Mouse (Mus musculus) neural tube, embryonic 13.5 days (tissue): ENCODE results near the gene Pou3f3. TPM values are rescaled to one million over a fixed set of nuclear protein-coding genes. Genes with fewer than 3 reads are reported as not detected.

ENCODE experiments used
- ATAC-seq: fragments of 200-750 bp; cut with Nextera tagmentation; 2 replicates; pipeline ENCODE4 v1.8.0; 2017; ENCODE audit warnings: low read depth, mild to moderate bottlenecking, moderate TSS enrichment, moderate library complexity
- H3K27ac ChIP-seq: fragments of 300-500 bp; sonication (generic); replicated peaks from 2 replicates; pipeline ENCODE4 v1.5.1; 2015; ENCODE audit warnings: moderate library complexity, mild to moderate bottlenecking, inconsistent platforms
- H3K27me3 ChIP-seq: fragments of 300-500 bp; sonication (generic); 2 replicates; pipeline ENCODE4 v1.6.1; 2015; ENCODE audit warnings: mild to moderate bottlenecking, inconsistent platforms
- H3K36me3 ChIP-seq: fragments of 300-500 bp; sonication (generic); 2 replicates; pipeline ENCODE4 v1.6.1; 2015; ENCODE audit warnings: mild to moderate bottlenecking, inconsistent platforms
- H3K4me1 ChIP-seq: fragments of 300-500 bp; sonication (generic); replicated peaks from 2 replicates; pipeline ENCODE4 v1.6.1; 2015; ENCODE audit warnings: inconsistent platforms
- H3K4me2 ChIP-seq: fragments of 300-500 bp; sonication (generic); 2 replicates; pipeline ENCODE4 v1.6.1; 2015; ENCODE audit warnings: inconsistent platforms, mild to moderate bottlenecking, moderate library complexity
- H3K4me3 ChIP-seq: fragments of 300-500 bp; sonication (generic); 2 replicates; pipeline ENCODE4 v1.5.1; 2015; ENCODE audit warnings: mild to moderate bottlenecking, inconsistent platforms
- H3K9ac ChIP-seq: fragments of 300-500 bp; sonication (generic); 2 replicates; pipeline ENCODE4 v1.6.1; 2015; ENCODE audit warnings: moderate library complexity, mild to moderate bottlenecking, inconsistent platforms
- H3K9me3 ChIP-seq: fragments of 300-500 bp; sonication (generic); 2 replicates; pipeline ENCODE4 v1.6.1; 2016; ENCODE audit warnings: inconsistent platforms
- WGBS: fragments of 180-500 bp; shearing (Covaris S2); methylation state at CpG from one replicate; pipeline ENCODE4 v1.1.7; 2015; 5-methylcytosine and 5-hydroxymethylcytosine counted together
- polyA plus RNA-seq: library from polyadenylated mRNA; unstranded; fragments of >200 nt; fragmentation: Nextera tagmentation; extraction: Ambion mirVana; gene quantifications from 2 replicates; pipeline ENCODE4 v1.2.1, GENCODE M21; 2015

Gene Pou3f3
- polyA plus RNA-seq, 1 experiment from 2014 or later = 10.5 TPM

GRCm38 (mm10) chr1:42697321-42697755, 1.8 kb downstream of the Pou3f3 start:
- Histone ChIP-seq H3K27me3 (no peaks in the 10 kb centered on the region), H3K36me3 (0 out of 2 replicates have a peak, but pooled peaks cover 8% of the 10 kb centered on the region), H3K4me1 (peaks cover 32% of the 10 kb centered on the region), H3K4me3 (peak overlapping the region; percentile 90), H3K4me2 (peak overlapping the region; percentile 86), H3K27ac (peak overlapping the region; percentile 97), H3K9me3 (no peaks in the 10 kb centered on the region), H3K9ac (peak overlapping the region; percentile 99)
- ATAC-seq = no peak
- 0% methylated on average over 54 of the region's 58 CpGs for WGBS

GRCm38 (mm10) chr1:42697756-42698583, 2.4 kb downstream of the Pou3f3 start:
- under 1% methylated on average over 80 of the region's 80 CpGs for WGBS
- no peak for ATAC-seq

GRCm38 (mm10) chr1:42698584-42699333, 3.2 kb downstream of the Pou3f3 start:
- under 1% methylated on average over 49 of the region's 57 CpGs for WGBS
- Histone ChIP-seq H3K27ac (peak overlapping the region; percentile 97), H3K36me3 (0 out of 2 replicates have a peak, but pooled peaks cover 8% of the 10 kb centered on the region), H3K9me3 (no peaks in the 10 kb centered on the region), H3K4me1 (peaks cover 42% of the 10 kb centered on the region), H3K9ac (peak overlapping the region; percentile 99), H3K4me3 (peak overlapping the region; percentile 90), H3K4me2 (peak overlapping the region; percentile 86), H3K27me3 (peaks cover 7% of the 10 kb centered on the region)
- no peak for ATAC-seq

More at GRCm38 (mm10) chr1:42697756-42698583, 2.4 kb downstream of the Pou3f3 start:
- Histone ChIP-seq H3K4me3 (peak overlapping the region; percentile 90), H3K27me3 (peaks cover under 1% of the 10 kb centered on the region; the same call in 1 of the 2 replicates), H3K9me3 (no peaks in the 10 kb centered on the region), H3K4me1 (peaks cover 34% of the 10 kb centered on the region), H3K36me3 (0 out of 2 replicates have a peak, but pooled peaks cover 8% of the 10 kb centered on the region), H3K4me2 (peak overlapping the region; percentile 86), H3K27ac (peak overlapping the region; percentile 97), H3K9ac (peak overlapping the region; percentile 99)

GRCm38 (mm10) chr1:42699471-42699871, 3.9 kb downstream of the Pou3f3 start:
- WGBS = 0% methylated on average over 19 of the region's 19 CpGs
- ATAC-seq = no peak
- H3K27ac ChIP-seq = peak overlapping the region; percentile 97

GRCm38 (mm10) chr1:42700171-42700570, 4.6 kb downstream of the Pou3f3 start:
- H3K4me1 ChIP-seq = peaks cover 56% of the 10 kb centered on the region
- no peaks in the 10 kb centered on the region for H3K9me3 ChIP-seq
- peak overlapping the region; percentile 99 for H3K9ac ChIP-seq
- WGBS = 5% methylated on average over 3 of the region's 3 CpGs
- peak overlapping the region; percentile 52; the same call in 1 of the 2 replicates for H3K27ac ChIP-seq
- peak overlapping the region; percentile 86 for H3K4me2 ChIP-seq
- H3K4me3 ChIP-seq = peak overlapping the region; percentile 90
- H3K27me3 ChIP-seq = peaks cover 8% of the 10 kb centered on the region
- ATAC-seq = no peak
- H3K36me3 ChIP-seq = 0 out of 2 replicates have a peak, but pooled peaks cover 8% of the 10 kb centered on the region

More at GRCm38 (mm10) chr1:42699471-42699871, 3.9 kb downstream of the Pou3f3 start:
- Histone ChIP-seq H3K27me3 (peaks cover 7% of the 10 kb centered on the region), H3K4me1 (peaks cover 49% of the 10 kb centered on the region), H3K4me3 (peak overlapping the region; percentile 90), H3K36me3 (0 out of 2 replicates have a peak, but pooled peaks cover 8% of the 10 kb centered on the region), H3K9ac (peak overlapping the region; percentile 99), H3K4me2 (peak overlapping the region; percentile 86), H3K9me3 (no peaks in the 10 kb centered on the region)

GRCm38 (mm10) chr1:42700815-42701214, 5.2 kb downstream of the Pou3f3 start:
- H3K4me2 ChIP-seq = peak overlapping the region; percentile 86
- H3K27ac ChIP-seq = peak overlapping the region; percentile 56
- peak overlapping the region; percentile 99 for H3K9ac ChIP-seq
- peak overlapping the region; percentile 90 for H3K4me3 ChIP-seq
- no peak for ATAC-seq
- H3K4me1 ChIP-seq = peaks cover 63% of the 10 kb centered on the region
- H3K27me3 ChIP-seq = peaks cover 15% of the 10 kb centered on the region
- WGBS = 10% methylated on average over 1 of the region's 1 CpGs
- H3K36me3 ChIP-seq = 0 out of 2 replicates have a peak, but pooled peaks cover 8% of the 10 kb centered on the region
- no peaks in the 10 kb centered on the region for H3K9me3 ChIP-seq

GRCm38 (mm10) chr1:42701833-42702611, 6.5 kb downstream of the Pou3f3 start:
- Histone ChIP-seq H3K27ac (peak overlapping the region; percentile 55; the same call in 1 of the 2 replicates), H3K9me3 (no peaks in the 10 kb centered on the region), H3K4me3 (peak overlapping the region; percentile 90), H3K4me2 (peak overlapping the region; percentile 86), H3K4me1 (peaks cover 65% of the 10 kb centered on the region), H3K36me3 (0 out of 2 replicates have a peak, but pooled peaks cover 8% of the 10 kb centered on the region), H3K27me3 (peaks cover 19% of the 10 kb centered on the region), H3K9ac (peak overlapping the region; percentile 99)
- ATAC-seq = no peak
- WGBS = 11% methylated on average over 5 of the region's 5 CpGs

- 3% methylated on average over 9 of the region's 9 CpGs for WGBS
- Histone ChIP-seq H3K36me3 (0 out of 2 replicates have a peak, but pooled peaks cover 2% of the 10 kb centered on the region), H3K9me3 (no peaks in the 10 kb centered on the region), H3K27me3 (peaks cover 28% of the 10 kb centered on the region), H3K4me1 (peaks cover 75% of the 10 kb centered on the region), H3K9ac (peak overlapping the region; percentile 69), H3K4me2 (peak overlapping the region; percentile 63), H3K27ac (peak overlapping the region; percentile 81), H3K4me3 (peak overlapping the region; percentile 32)
- no peak for ATAC-seq
Observed at GRCm38 (mm10) chr1:42702984-42703383, 7.4 kb downstream of the Pou3f3 start.

- peak; percentile 9 for ATAC-seq
- H3K27me3 ChIP-seq = peaks cover 33% of the 10 kb centered on the region
- peak overlapping the region; percentile 63 for H3K4me2 ChIP-seq
- peak overlapping the region; percentile 32 for H3K4me3 ChIP-seq
- peak overlapping the region; percentile 81 for H3K27ac ChIP-seq
- no peaks in the 10 kb centered on the region for H3K36me3 ChIP-seq
- peaks cover 79% of the 10 kb centered on the region for H3K4me1 ChIP-seq
- no peaks in the 10 kb centered on the region for H3K9me3 ChIP-seq
- 2% methylated on average over 7 of the region's 7 CpGs for WGBS
- H3K9ac ChIP-seq = peak overlapping the region; percentile 69
Observed at GRCm38 (mm10) chr1:42703424-42703823, 7.9 kb downstream of the Pou3f3 start.

- peak overlapping the region; percentile 81 for H3K27ac ChIP-seq
- H3K9me3 ChIP-seq = no peaks in the 10 kb centered on the region
- H3K4me1 ChIP-seq = peaks cover 83% of the 10 kb centered on the region
- H3K4me3 ChIP-seq = peak overlapping the region; percentile 32
- H3K9ac ChIP-seq = peak overlapping the region; percentile 69
- H3K4me2 ChIP-seq = peak overlapping the region; percentile 63
- H3K36me3 ChIP-seq = no peaks in the 10 kb centered on the region
- H3K27me3 ChIP-seq = peaks cover 39% of the 10 kb centered on the region
- 3% methylated on average over 26 of the region's 26 CpGs for WGBS
- ATAC-seq = peak; percentile 85
Observed at GRCm38 (mm10) chr1:42703851-42704613, 8.5 kb downstream of the Pou3f3 start.
